Mouse (Mus musculus) right cerebral cortex, adult 18-20 months (tissue): ENCODE data around the gene Rab1a.
"Not testable (repeated sequence)": the region's sequence is repeated elsewhere in the genome, so short reads cannot be mapped to it uniquely, and the experiment has no call there.

Experiments used
- DNase-seq: peaks from one replicate; pipeline ENCODE4 v3.0.0; 2022; ENCODE audit warnings: mixed read lengths

The Rab1a gene

GRCm38 (mm10) chr11:20200713-20201575 is at the start of gene Rab1a:
Gene Rab1a, plus strand, starts transcription at chr11:20201432.
- peak; percentile 100 for DNase-seq

DNA sequence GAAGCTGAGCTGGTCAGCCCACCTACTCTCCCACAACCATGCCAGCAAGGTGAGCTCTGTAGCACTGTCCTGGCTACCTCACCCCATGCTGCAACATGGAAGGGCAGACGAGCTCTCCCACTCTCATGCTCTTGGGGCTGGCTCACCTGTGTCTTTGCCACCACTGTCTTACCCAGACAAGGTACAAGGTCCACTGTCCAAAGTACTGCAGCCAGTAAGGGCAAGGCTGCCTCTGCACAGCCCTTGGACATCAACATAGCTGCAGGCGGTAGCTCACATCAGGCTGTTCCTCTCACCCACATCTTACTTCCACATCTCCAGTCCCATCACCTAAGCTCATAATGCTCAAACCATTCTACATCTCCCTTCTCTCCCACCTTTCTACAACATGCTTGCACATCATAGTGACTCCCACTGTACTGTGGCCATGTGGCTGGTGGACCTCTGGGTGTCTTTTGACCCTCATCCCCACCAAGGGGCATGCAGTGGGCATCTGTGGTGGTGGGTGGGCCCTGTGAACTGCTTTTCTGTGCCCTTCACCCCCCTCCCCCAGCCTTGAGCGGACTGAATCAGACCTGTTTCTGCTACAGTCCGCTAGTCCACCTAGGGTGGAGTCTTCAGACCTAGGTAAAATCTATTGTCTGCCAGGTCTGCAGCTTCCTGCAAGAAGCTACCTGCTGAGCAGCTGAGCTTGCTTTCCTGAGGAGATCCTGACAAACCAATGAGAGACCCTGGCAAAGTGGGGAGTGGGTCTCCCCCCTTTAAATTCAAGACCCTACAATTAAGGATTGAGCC is 48.9 kb upstream of the Rab1a start:
- no peak for DNase-seq

- DNase-seq, result not testable (repeated sequence)
These were observed 47.7 kb upstream of the Rab1a start for GRCm38 (mm10) chr11:20153542-20153941.

- DNase-seq, result no peak
These were observed 42.4 kb upstream of the Rab1a start for GRCm38 (mm10) chr11:20158879-20159278.

GRCm38 (mm10) chr11:20164979-20165867 is 36.0 kb upstream of the Rab1a start:
- no peak for DNase-seq

- DNase-seq, result no peak
These were observed 35.2 kb upstream of the Rab1a start for GRCm38 (mm10) chr11:20165991-20166390.

- not testable (repeated sequence) for DNase-seq
These were observed 34.8 kb upstream of the Rab1a start for GRCm38 (mm10) chr11:20166476-20166875.

- DNase-seq, result no peak
These were observed 32.3 kb upstream of the Rab1a start for GRCm38 (mm10) chr11:20168972-20169371.

DNA sequence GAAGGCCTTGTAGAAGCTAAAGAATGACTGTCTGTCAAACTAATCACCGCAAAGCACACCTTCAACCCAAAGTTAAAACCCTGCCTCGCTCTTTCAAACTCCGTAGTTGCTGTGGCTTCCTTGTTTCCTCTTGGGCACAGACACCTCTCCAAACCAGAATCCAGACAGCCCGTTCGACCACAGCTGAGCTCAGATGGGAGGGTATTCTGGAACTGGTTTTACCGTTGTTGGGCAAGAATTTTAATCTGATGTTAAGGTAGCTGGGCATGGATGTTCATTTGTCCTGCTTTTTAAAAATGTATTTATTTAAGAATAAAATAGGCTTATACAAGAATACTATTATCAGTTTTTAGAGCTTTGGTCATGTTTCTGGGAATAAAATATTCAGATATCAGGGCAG is 14.0 kb upstream of the Rab1a start:
- no peak for DNase-seq

- DNase-seq, result no peak
These were observed 8.0 kb upstream of the Rab1a start for GRCm38 (mm10) chr11:20193100-20193736.

DNA sequence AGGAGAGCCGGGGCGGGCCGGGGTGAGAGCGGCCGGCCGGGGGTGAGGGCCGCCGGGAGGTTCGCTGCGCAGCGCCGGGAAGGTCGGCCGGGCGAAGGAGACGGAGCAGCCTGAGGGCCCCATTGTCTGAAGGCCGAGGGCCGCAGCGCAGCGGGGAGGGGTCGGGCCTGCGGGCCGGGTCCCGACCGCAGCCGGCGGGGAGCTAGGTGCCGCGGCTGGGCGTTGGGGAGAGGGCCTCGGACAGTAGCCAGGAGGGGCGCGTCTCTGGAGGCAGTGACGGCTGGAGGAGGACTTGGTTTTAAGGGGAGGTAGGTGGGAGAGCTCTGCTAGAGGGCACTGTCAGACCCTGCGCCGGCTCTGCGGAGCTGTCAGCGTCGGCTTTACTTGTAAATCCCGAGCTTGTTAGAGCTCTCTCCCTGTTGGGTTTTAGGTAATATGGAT is 449 bp downstream of the Rab1a start:
- DNase-seq, result peak; percentile 39

DNA sequence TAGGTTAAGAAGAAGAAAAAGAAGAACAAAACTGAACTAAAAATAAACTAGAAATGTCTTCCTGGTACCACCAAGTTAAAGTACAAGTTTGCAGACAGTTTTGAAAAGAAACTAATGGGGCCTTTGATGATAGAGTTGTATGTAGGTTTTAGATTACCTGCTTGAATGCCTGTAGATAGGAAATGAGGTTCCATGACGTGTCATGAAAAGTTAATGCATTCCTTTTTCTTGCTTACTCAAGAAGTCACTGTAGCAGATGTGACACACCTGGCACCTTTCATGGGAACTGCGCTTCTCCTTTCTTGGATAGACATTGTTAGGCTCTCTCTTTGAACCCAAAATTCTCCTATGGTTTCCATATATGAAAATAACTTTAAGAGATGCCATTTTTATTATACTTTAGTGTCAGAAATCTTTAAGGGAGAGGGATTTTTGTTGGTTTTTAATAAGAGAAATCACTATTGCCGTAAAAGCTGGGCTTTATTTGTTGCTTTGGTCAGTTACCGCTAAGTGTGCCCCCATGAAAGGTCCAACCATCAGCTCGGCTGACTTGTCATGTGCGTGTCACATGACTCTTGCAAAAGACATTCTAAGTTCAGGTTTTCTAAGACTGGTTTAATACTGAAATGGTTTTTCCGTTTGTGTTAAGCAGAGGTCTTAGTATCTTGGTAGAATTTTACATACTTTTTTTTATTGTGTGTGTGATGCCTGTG is 1.2 kb downstream of the Rab1a start:
- no peak for DNase-seq

GRCm38 (mm10) chr11:20204321-20204720 is 3.1 kb downstream of the Rab1a start:
- DNase-seq, result no peak

DNA sequence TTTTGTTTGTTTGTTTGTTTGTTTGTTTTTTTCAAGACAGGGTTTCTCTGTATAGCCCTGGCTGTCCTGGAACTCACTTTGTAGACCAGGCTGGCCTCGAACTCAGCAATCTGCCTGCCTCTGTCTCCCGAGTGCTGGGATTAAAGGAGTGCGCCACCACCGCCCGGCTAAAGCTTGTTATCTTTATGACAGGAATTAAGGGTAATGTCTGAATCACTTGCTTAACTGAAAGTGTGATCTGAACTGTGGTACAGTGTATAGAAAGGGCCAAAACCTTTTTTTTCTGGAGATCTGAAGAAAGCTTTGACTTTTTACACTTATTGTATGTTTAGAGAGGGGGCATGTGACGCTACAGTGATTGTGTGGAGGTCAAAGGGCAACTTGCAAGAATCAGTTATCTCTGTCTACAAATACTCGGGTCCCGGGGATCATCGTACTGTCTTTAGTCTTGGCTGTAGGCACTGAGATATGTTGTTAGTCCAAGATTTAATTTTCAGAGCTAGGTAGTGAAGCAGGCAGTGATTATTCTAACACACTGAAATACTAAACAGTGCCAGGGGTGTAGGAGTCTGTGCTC is 3.7 kb downstream of the Rab1a start:
- DNase-seq, result no peak

DNA sequence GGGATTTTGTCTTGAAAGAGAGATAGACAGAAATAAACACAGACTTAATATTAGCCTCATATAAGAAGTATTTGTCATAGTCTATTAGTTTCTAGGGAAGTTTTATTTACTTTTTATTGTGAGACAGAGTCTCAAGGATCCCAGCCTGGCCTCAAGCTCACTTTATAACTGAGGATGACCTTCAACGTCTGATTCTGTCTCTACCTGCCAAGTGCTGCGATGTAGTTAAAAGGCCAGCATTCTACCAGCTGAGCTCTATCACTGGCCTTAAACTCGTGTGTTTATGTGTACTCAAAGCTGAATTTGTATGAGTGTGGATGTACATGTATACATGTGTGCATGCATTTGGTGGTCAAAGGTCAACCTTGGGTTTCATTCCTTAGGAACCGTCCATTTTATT is 4.3 kb downstream of the Rab1a start:
- DNase-seq, result no peak

GRCm38 (mm10) chr11:20206626-20207223 is 5.5 kb downstream of the Rab1a start:
- no peak for DNase-seq

DNA sequence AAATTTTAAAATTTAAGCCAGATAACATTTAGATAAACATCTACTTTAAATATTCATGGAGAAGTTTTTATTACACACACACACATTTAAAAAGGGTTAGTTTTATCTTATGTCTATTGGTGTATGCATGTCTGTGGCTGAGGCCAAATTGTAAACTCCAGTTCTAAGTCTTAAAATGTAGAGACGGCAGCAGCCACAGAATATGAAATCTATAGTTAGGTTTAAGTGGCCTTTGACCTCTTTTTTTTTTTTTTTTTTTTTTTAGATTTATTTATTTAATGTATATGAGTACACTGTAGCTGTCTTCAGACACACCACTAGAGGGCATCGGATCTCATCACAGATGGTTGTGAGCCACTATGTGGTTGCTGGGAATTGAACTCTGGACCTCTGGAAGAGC is 6.4 kb downstream of the Rab1a start:
- DNase-seq, result no peak

- DNase-seq, result no peak
These were observed 10.6 kb downstream of the Rab1a start for GRCm38 (mm10) chr11:20211838-20212237.

DNA sequence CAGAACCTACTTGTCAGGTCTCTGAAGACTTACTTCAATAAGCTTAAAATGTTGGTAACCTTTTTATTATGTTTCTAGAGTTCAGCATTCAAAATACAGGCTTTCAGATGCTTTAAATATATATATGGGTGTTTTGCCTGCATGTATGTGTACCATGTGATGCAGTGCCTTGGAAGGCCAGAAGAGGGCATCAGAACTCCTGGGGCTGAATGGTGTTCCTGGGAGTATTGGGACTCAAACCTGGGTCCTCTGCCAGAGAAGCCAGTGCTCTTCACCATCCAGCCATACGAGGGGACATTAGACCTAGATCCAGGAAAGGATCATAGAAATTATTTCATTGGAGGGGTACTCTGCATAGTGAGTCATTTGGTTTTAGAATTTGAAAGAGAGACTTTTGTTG is 13.5 kb downstream of the Rab1a start:
- no peak for DNase-seq

GRCm38 (mm10) chr11:20216415-20216814 is 15.2 kb downstream of the Rab1a start:
- DNase-seq, result no peak

DNA sequence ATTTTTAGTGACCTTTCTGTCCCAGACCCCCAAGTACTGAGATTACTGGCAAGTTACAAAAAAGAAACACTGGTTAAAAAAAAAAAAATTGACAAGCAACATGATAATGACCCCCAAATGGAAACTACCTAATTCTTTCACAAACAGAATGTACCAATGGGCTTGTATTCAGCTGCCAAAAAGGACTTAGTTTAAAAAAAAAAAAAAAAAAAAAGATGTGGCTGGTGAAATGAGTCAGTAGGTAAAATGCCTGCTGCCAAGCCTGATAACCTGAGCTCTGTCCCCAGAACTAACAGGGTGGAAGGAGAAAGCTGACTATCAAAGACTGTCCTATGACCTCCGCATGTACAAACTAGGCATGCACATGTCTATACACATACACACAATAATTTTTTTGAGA is 16.0 kb downstream of the Rab1a start:
- DNase-seq, result no peak
